Mouse (Mus musculus) olfactory bulb, adult 2 months (tissue): ENCODE data around the gene Ripply1.

Experiments
- CTCF ChIP-seq: fragments of 200-500 bp; IDR thresholded peaks from 2 replicates; pipeline ENCODE4 v1.5.1; 2012; ENCODE audit warnings: low read depth, mild to moderate bottlenecking, low read length, moderate library complexity; ENCODE audit not compliant: insufficient read depth
- POLR2A ChIP-seq: fragments of 200-500 bp; IDR thresholded peaks from 2 replicates; pipeline ENCODE4 v1.6.1; 2012; ENCODE audit warnings: mild to moderate bottlenecking, low read depth, low read length, moderate library complexity; ENCODE audit not compliant: insufficient read depth

- TF ChIP-seq POLR2A (no peak), CTCF (no peak)
Measured at GRCm38 (mm10) chrX:139783045-139783422, 881 bp upstream of the Ripply1 start.
